Mouse (Mus musculus) embryonic fibroblast, embryonic 13.5 days (primary cell): Measurements from ENCODE around the gene Larp1. TPM values are rescaled to one million over a fixed set of nuclear protein-coding genes. Genes with fewer than 3 reads are reported as not detected.

Experiments
- H3K27ac ChIP-seq: 2 replicates; pipeline ENCODE4 v1.5.1; 2012; ENCODE audit warnings: low read length, control low read depth, inconsistent platforms; ENCODE audit not compliant: insufficient read depth
- H3K4me1 ChIP-seq: 2 replicates; pipeline ENCODE4 v1.6.1; 2011; ENCODE audit warnings: low read length; ENCODE audit not compliant: control insufficient read depth, insufficient read depth
- H3K4me3 ChIP-seq: 2 replicates; pipeline ENCODE4 v1.5.1; 2011; ENCODE audit warnings: mild to moderate bottlenecking, control low read depth, low read length; ENCODE audit not compliant: insufficient read depth
- CTCF ChIP-seq: IDR thresholded peaks from 2 replicates; pipeline ENCODE4 v1.5.1; 2011; ENCODE audit warnings: mild to moderate bottlenecking, control low read depth, low read length, moderate library complexity, borderline replicate concordance; ENCODE audit not compliant: insufficient read depth
- POLR2A ChIP-seq: IDR thresholded peaks from 2 replicates; pipeline ENCODE4 v1.6.1; 2011; ENCODE audit warnings: low read depth, mild to moderate bottlenecking, control low read depth, low read length, moderate library complexity
- polyA plus RNA-seq: library from polyadenylated mRNA; stranded (reverse); fragments of >200 nt; gene quantifications from 2 replicates; pipeline ENCODE4 v1.2.4, GENCODE M21; 2011; ENCODE audit warnings: low read depth; ENCODE audit not compliant: missing spikeins, insufficient read length

Larp1 gene
- 89.9 and 94.4 TPM in 2 replicates for polyA plus RNA-seq

GRCm38 (mm10) chr11:58009051-58009515, at the start of gene Larp1:
Larp1 (plus strand) TSS chr11:58009064.
- no peak for TF ChIP-seq POLR2A
- no peak for TF ChIP-seq CTCF
- Histone ChIP-seq H3K4me1 (peaks cover 10% of the 10 kb centered on the region), H3K27ac (peak within 1 kb of the TSS; percentile 50), H3K4me3 (peak within 1 kb of the TSS; percentile 88)

DNA sequence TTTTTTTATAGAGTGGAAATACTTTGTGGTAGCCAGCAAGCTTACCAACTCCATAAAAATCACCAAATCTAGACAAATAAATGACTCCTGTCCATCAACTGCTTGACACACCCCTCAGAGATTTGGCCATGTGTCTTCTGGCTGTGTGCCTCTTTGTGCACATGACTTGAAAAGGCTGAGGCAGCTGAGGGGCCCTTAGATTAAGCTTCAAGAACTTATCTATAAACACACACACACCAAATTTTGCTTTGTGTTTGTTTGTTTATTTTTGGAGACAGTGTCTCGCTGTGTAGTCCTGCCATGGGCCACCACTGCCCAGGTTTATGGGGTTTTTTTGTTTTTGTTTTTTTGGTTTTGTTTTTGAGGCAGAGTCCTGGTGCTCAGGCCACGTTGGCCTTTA, 48.9 kb upstream of the Larp1 start:
- TF ChIP-seq POLR2A (no peak), CTCF (no peak)
- H3K27ac ChIP-seq, result no peak overlapping the region
- H3K4me1 ChIP-seq, result no peaks in the 10 kb centered on the region
- H3K4me3 ChIP-seq, result no peak overlapping the region

GRCm38 (mm10) chr11:57962382-57963285, 46.2 kb upstream of the Larp1 start:
- TF ChIP-seq POLR2A (peak; percentile 77), CTCF (no peak)
- Histone ChIP-seq H3K4me3 (peak overlapping the region; percentile 45), H3K27ac (peak overlapping the region; percentile 45), H3K4me1 (no peaks in the 10 kb centered on the region)

DNA sequence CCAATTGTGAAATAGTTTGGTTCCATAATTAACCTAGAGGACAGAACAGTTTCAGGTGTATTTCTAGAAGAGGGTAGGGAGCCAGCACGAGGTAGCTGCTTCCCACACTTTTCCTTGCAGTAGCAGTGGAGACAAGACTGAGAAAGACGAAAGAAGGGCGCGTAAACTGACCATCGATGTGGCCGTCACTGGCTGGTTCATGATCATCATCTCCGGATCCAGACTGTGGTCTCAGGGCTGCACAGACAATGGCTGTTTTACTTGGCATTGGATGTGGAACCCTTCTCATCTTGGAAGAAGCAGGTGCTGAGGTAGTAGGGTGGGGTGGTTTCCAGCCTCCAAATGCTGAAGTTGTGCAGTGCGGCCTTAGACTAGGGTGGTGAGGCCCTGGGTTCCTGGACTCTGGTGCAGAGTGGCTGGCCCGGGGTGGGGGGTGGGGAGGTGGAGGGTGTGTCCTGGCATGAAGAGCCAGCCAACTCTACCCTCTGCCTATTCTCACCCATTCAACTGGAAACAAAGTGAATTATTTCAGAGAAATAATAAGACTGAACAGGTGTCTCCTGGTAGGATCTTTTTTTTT, 45.5 kb upstream of the Larp1 start:
- no peak for TF ChIP-seq POLR2A
- TF ChIP-seq CTCF, result no peak
- no peak overlapping the region for H3K4me3 ChIP-seq
- no peak overlapping the region for H3K27ac ChIP-seq
- H3K4me1 ChIP-seq, result no peaks in the 10 kb centered on the region

DNA sequence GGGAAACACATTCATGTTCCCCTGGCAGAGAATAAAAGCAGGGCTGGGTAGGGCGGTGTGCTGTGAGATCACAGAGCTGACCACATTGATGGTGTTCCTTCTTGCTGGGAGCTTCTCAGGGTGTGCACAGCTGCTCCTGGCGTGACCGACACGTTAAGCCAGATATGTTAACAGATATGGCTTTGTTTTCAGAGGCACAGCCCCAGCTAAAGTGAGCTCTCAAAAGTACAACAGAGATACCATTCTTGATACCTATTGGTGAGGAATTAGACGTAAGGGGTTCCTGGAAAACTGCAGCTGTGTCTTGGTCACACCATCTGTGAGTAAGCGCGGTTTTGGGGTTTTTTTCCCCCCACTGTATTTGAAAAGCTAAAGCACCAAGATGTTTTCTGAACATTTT, 42.2 kb upstream of the Larp1 start:
- Histone ChIP-seq H3K4me3 (no peak overlapping the region), H3K4me1 (0 out of 2 replicates have a peak, but pooled peaks cover 3% of the 10 kb centered on the region), H3K27ac (no peak overlapping the region)
- no peak for TF ChIP-seq POLR2A
- no peak for TF ChIP-seq CTCF

GRCm38 (mm10) chr11:57968301-57968700, 40.6 kb upstream of the Larp1 start:
- no peak for TF ChIP-seq CTCF
- no peak for TF ChIP-seq POLR2A
- Histone ChIP-seq H3K27ac (no peak overlapping the region), H3K4me3 (no peak overlapping the region), H3K4me1 (0 out of 2 replicates have a peak, but pooled peaks cover 3% of the 10 kb centered on the region)

DNA sequence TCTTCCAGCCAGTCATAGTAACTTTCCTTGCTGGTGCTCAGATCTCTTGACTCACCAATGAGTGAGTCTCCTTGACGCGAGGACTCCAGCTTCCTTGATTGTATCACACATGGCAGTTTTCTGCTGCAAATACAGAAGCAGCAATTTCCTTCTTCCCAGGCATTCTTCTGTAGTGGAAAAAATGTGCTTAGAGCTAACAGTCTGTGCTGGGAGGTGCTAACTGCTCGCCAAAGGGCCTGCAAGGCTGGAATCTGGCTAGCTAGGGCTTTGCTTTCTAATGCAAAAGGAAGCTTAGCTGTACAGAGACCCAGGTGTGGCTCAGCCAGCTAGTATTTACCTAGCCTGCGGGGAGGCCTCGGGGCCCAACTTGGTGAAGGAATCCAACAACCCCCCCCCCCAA, 38.3 kb upstream of the Larp1 start:
- H3K27ac ChIP-seq, result peak overlapping the region; percentile 49; the same call in 1 of the 2 replicates
- TF ChIP-seq CTCF (no peak), POLR2A (no peak)
- 0 out of 2 replicates have a peak, but pooled peaks cover 3% of the 10 kb centered on the region for H3K4me1 ChIP-seq
- no peak overlapping the region for H3K4me3 ChIP-seq

DNA sequence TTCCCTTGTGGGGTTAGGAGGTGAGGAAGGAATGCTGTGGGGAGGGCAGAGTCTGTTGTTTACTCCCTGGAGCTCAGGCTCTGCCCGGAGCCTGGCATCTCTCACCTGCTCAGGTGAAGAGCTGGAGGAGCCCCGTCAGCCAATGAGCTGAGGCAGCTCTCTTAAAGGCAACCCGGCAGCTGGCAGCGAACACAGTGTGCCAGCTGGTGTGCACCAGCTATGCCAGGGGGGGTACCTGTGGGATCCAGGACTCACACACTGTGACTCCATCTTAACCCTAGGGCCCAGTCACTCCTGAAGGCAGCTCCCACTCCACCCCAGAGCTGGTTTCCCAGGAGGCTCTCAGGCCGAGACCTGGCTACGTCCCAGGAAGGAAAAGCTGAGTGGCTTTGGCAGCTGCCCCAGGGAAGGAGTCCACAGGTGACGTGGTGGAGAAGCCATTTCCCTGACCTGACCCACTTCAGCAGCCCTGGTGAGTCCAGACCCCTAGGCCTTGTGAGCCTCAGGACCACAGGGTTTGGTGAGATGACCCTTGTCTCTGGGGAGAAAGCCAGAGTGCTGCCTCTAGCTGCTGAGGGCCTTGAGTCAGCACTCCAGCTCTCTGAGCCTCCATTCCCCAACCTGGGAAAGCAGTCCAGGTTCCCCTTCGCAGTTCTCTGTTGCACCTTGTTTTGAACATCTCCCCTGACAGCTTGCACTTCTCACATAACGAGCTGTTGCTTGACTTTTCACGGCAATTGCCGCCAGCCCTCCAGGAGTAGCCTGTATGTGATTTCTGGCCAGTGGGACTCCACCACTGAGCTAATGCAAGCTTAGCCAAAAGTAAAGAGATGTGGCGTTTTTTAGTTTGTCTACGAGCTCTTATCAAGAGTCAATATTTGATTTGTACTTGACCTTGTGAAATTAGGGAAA, 35.6 kb upstream of the Larp1 start:
- H3K27ac ChIP-seq, result no peak overlapping the region
- TF ChIP-seq POLR2A (no peak), CTCF (no peak)

DNA sequence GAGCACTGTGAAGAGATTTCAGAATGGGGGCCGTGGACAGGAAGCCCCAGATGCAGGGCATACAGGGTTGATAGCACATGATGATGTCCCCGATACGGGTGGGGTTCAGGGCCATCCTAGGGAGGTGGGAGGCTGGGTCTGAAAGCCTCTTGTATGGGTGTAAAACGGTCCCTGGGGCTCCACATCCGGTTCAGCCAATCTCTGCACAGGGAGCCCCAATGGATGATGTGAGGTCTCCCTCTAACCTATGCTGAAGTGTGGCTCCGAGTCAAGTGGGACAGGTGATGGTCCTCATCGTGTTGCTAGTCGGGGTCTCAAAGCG, 35.0 kb upstream of the Larp1 start:
- Histone ChIP-seq H3K4me3 (no peak overlapping the region), H3K27ac (no peak overlapping the region), H3K4me1 (0 out of 2 replicates have a peak, but pooled peaks cover 3% of the 10 kb centered on the region)
- TF ChIP-seq CTCF (no peak), POLR2A (no peak)

More for the DNA sequence above, 35.6 kb upstream of the Larp1 start:
- no peak overlapping the region for H3K4me3 ChIP-seq
- H3K4me1 ChIP-seq, result 0 out of 2 replicates have a peak, but pooled peaks cover 3% of the 10 kb centered on the region
